Mouse (Mus musculus) lung, postnatal 0 days (tissue): Measurements from ENCODE around the gene Cyba.

Experiments used
- CTCF ChIP-seq: IDR thresholded peaks from 2 replicates; pipeline ENCODE4 v1.5.1; 2016; ENCODE audit warnings: antibody characterized with exemption, mild to moderate bottlenecking
- EP300 ChIP-seq: IDR thresholded peaks from 2 replicates; pipeline ENCODE4 v1.6.1; 2016; ENCODE audit warnings: antibody characterized with exemption, mild to moderate bottlenecking, control low read depth

GRCm38 (mm10) chr8:122475580-122476320, 43.0 kb upstream of the Cyba start, which contains the start of the genes Rnf166 and Ctu2:
- no peak for TF ChIP-seq CTCF
- no peak for TF ChIP-seq EP300
